Mouse (Mus musculus) olfactory bulb, adult 2 months (tissue): ENCODE results near the gene Slc22a1. TPM values are rescaled to one million over a fixed set of nuclear protein-coding genes. Genes with fewer than 3 reads are reported as not detected.
"Not testable (repeated sequence)": the region's sequence is repeated elsewhere in the genome, so short reads cannot be mapped to it uniquely, and the experiment has no call there.

ENCODE experiments used
- H3K27ac ChIP-seq: fragments of 200-500 bp; 2 replicates; pipeline ENCODE4 v1.5.1; 2012; ENCODE audit warnings: low read depth, low read length; ENCODE audit not compliant: insufficient read depth
- H3K4me1 ChIP-seq: fragments of 200-500 bp; 2 replicates; pipeline ENCODE4 v1.6.1; 2012; ENCODE audit warnings: low read length; ENCODE audit not compliant: control insufficient read depth, insufficient read depth
- H3K4me3 ChIP-seq: fragments of 200-500 bp; 2 replicates; pipeline ENCODE4 v1.5.1; 2012; ENCODE audit warnings: mild to moderate bottlenecking, low read depth, low read length, moderate library complexity; ENCODE audit not compliant: insufficient read depth
- CTCF ChIP-seq: fragments of 200-500 bp; IDR thresholded peaks from 2 replicates; pipeline ENCODE4 v1.5.1; 2012; ENCODE audit warnings: low read depth, mild to moderate bottlenecking, low read length, moderate library complexity; ENCODE audit not compliant: insufficient read depth
- POLR2A ChIP-seq: fragments of 200-500 bp; IDR thresholded peaks from 2 replicates; pipeline ENCODE4 v1.6.1; 2012; ENCODE audit warnings: mild to moderate bottlenecking, low read depth, low read length, moderate library complexity; ENCODE audit not compliant: insufficient read depth
- WGBS: fragments of 180-500 bp; shearing (Covaris S2); methylation state at CpG from one replicate; pipeline ENCODE4 v1.1.7; 2018; 5-methylcytosine and 5-hydroxymethylcytosine counted together
- polyA plus RNA-seq: library from polyadenylated mRNA; stranded (reverse); fragments of >200 nt; gene quantifications from 2 replicates; pipeline ENCODE4 v1.2.4, GENCODE M21; 2012; ENCODE audit warnings: low replicate concordance; ENCODE audit not compliant: missing spikeins, insufficient read depth, insufficient read length

The Slc22a1 gene
- polyA plus RNA-seq, 1 experiment = not detected

- WGBS = 62% methylated on average over 20 of the region's 20 CpGs
- Histone ChIP-seq H3K4me1 (peaks cover 7% of the 10 kb centered on the region; the same call in 1 of the 2 replicates), H3K4me3 (no peak overlapping the region), H3K27ac (no peak overlapping the region)
- TF ChIP-seq POLR2A = no peak
- no peak for TF ChIP-seq CTCF
These were observed 12.9 kb upstream of the Slc22a1 start for GRCm38 (mm10) chr17:12688427-12689110.

- TF ChIP-seq CTCF (no peak), POLR2A (no peak)
- 84% methylated on average over 7 of the region's 7 CpGs for WGBS
- Histone ChIP-seq H3K4me1 (peaks cover 7% of the 10 kb centered on the region; the same call in 1 of the 2 replicates), H3K27ac (no peak overlapping the region), H3K4me3 (no peak overlapping the region)
These were observed 9.4 kb upstream of the Slc22a1 start for GRCm38 (mm10) chr17:12684928-12685624.

GRCm38 (mm10) chr17:12684412-12684811, 8.8 kb upstream of the Slc22a1 start:
- no peak overlapping the region for H3K27ac ChIP-seq
- H3K4me3 ChIP-seq = no peak overlapping the region
- 84% methylated on average over 4 of the region's 4 CpGs for WGBS
- H3K4me1 ChIP-seq = peaks cover 7% of the 10 kb centered on the region; the same call in 1 of the 2 replicates
- no peak for TF ChIP-seq POLR2A
- no peak for TF ChIP-seq CTCF

- WGBS = 96% methylated on average over 13 of the region's 13 CpGs
- H3K27ac ChIP-seq = no peak overlapping the region
- no peaks in the 10 kb centered on the region; the same call in 1 of the 2 replicates for H3K4me1 ChIP-seq
- no peak overlapping the region for H3K4me3 ChIP-seq
- TF ChIP-seq POLR2A (no peak), CTCF (no peak)
These were observed 8.0 kb upstream of the Slc22a1 start for GRCm38 (mm10) chr17:12683582-12683981.

GRCm38 (mm10) chr17:12678261-12678660, 2.6 kb upstream of the Slc22a1 start:
- no peak for TF ChIP-seq CTCF
- TF ChIP-seq POLR2A = no peak
- H3K4me3 ChIP-seq = no peak overlapping the region
- no peak overlapping the region for H3K27ac ChIP-seq
- H3K4me1 ChIP-seq = no peaks in the 10 kb centered on the region

GRCm38 (mm10) chr17:12677139-12677538, 1.5 kb upstream of the Slc22a1 start:
- TF ChIP-seq CTCF (no peak), POLR2A (no peak)
- Histone ChIP-seq H3K4me3 (no peak overlapping the region), H3K27ac (no peak overlapping the region), H3K4me1 (no peaks in the 10 kb centered on the region)

GRCm38 (mm10) chr17:12674980-12675379, 649 bp downstream of the Slc22a1 start:
- whole genome bisulfite sequencing = 95% methylated on average over 7 of the region's 7 CpGs
- not testable (repeated sequence) for H3K4me3 ChIP-seq, H3K4me1 ChIP-seq, H3K27ac ChIP-seq

GRCm38 (mm10) chr17:12673871-12674270, 1.8 kb downstream of the Slc22a1 start:
- H3K4me1 ChIP-seq = no peaks in the 10 kb centered on the region
- H3K4me3 ChIP-seq = no peak overlapping the region
- no peak overlapping the region for H3K27ac ChIP-seq
- TF ChIP-seq CTCF = no peak
- TF ChIP-seq POLR2A = no peak
- 80% methylated on average over 3 of the region's 3 CpGs for WGBS

GRCm38 (mm10) chr17:12672285-12672790, 3.3 kb downstream of the Slc22a1 start:
- Histone ChIP-seq H3K4me3 (no peak overlapping the region), H3K27ac (no peak overlapping the region), H3K4me1 (no peaks in the 10 kb centered on the region)
- TF ChIP-seq CTCF (no peak), POLR2A (no peak)
- 78% methylated on average over 7 of the region's 7 CpGs for WGBS
